Mouse (Mus musculus): ENCODE data around the gene Ywhah. TPM values are rescaled to one million over a fixed set of nuclear protein-coding genes. Genes with fewer than 3 reads are reported as not detected.

The Ywhah gene
- 306 and 356 TPM in 2 replicates for polyA plus RNA-seq (2011; ENCODE audit: insufficient read length, low read depth, missing spikeins)

- Histone ChIP-seq H3K4me3 (ENCODE audit: insufficient read depth, low read length) (peak within 1 kb of the TSS; percentile 77), H3K27ac (ENCODE audit: insufficient read depth, low read length) (peak within 1 kb of the TSS; percentile 99), H3K4me1 (ENCODE audit: control insufficient read depth, insufficient read depth, low read length) (peaks cover 13% of the 10 kb centered on the region)
- TF ChIP-seq CTCF (IDR thresholded peaks at IDR 0.05; ENCODE audit: borderline replicate concordance, insufficient read depth, low read length) (no peak), POLR2A (IDR thresholded peaks at IDR 0.05; ENCODE audit: low read depth, low read length) (peak; percentile 80)
Measured at GRCm38 (mm10) chr5:33018561-33019425, at the start of gene Ywhah. TSS of gene Ywhah (plus strand) at chr5:33018816.

- TF ChIP-seq POLR2A (IDR thresholded peaks at IDR 0.05; ENCODE audit: low read depth, low read length) = no peak
- no peak for TF ChIP-seq CTCF (IDR thresholded peaks at IDR 0.05; ENCODE audit: borderline replicate concordance, insufficient read depth, low read length)
- H3K4me1 ChIP-seq (ENCODE audit: control insufficient read depth, insufficient read depth, low read length) = no peaks in the 10 kb centered on the region
- H3K27ac ChIP-seq (ENCODE audit: insufficient read depth, low read length) = no peak overlapping the region
- H3K4me3 ChIP-seq (ENCODE audit: insufficient read depth, low read length) = no peak overlapping the region
Measured at GRCm38 (mm10) chr5:32976541-32976940, 42.1 kb upstream of the Ywhah start.

GRCm38 (mm10) chr5:32977179-32977578, 41.4 kb upstream of the Ywhah start:
- TF ChIP-seq POLR2A (IDR thresholded peaks at IDR 0.05; ENCODE audit: low read depth, low read length) (no peak), CTCF (IDR thresholded peaks at IDR 0.05; ENCODE audit: borderline replicate concordance, insufficient read depth, low read length) (no peak)
- no peak overlapping the region for H3K4me3 ChIP-seq (ENCODE audit: insufficient read depth, low read length)
- H3K27ac ChIP-seq (ENCODE audit: insufficient read depth, low read length) = no peak overlapping the region
- no peaks in the 10 kb centered on the region for H3K4me1 ChIP-seq (ENCODE audit: control insufficient read depth, insufficient read depth, low read length)

- Histone ChIP-seq H3K4me1 (ENCODE audit: control insufficient read depth, insufficient read depth, low read length) (peaks cover 5% of the 10 kb centered on the region; the same call in 1 of the 2 replicates), H3K4me3 (ENCODE audit: insufficient read depth, low read length) (no peak overlapping the region), H3K27ac (ENCODE audit: insufficient read depth, low read length) (no peak overlapping the region)
- TF ChIP-seq POLR2A (IDR thresholded peaks at IDR 0.05; ENCODE audit: low read depth, low read length) = no peak
- TF ChIP-seq CTCF (IDR thresholded peaks at IDR 0.05; ENCODE audit: borderline replicate concordance, insufficient read depth, low read length) = no peak
Measured at GRCm38 (mm10) chr5:32985379-32985778, 33.2 kb upstream of the Ywhah start.

- Histone ChIP-seq H3K4me3 (ENCODE audit: insufficient read depth, low read length) (no peak overlapping the region), H3K4me1 (ENCODE audit: control insufficient read depth, insufficient read depth, low read length) (no peaks in the 10 kb centered on the region), H3K27ac (ENCODE audit: insufficient read depth, low read length) (no peak overlapping the region)
- no peak for TF ChIP-seq CTCF (IDR thresholded peaks at IDR 0.05; ENCODE audit: borderline replicate concordance, insufficient read depth, low read length)
Measured at GRCm38 (mm10) chr5:32987873-32988272, 30.7 kb upstream of the Ywhah start.

- no peaks in the 10 kb centered on the region for H3K4me1 ChIP-seq (ENCODE audit: control insufficient read depth, insufficient read depth, low read length)
- H3K27ac ChIP-seq (ENCODE audit: insufficient read depth, low read length) = no peak overlapping the region
- no peak overlapping the region for H3K4me3 ChIP-seq (ENCODE audit: insufficient read depth, low read length)
- TF ChIP-seq POLR2A (IDR thresholded peaks at IDR 0.05; ENCODE audit: low read depth, low read length) (no peak), CTCF (IDR thresholded peaks at IDR 0.05; ENCODE audit: borderline replicate concordance, insufficient read depth, low read length) (no peak)
Measured at GRCm38 (mm10) chr5:32989959-32990640, 28.5 kb upstream of the Ywhah start.

GRCm38 (mm10) chr5:32991152-32991551, 27.5 kb upstream of the Ywhah start:
- no peak overlapping the region for H3K4me3 ChIP-seq (ENCODE audit: insufficient read depth, low read length)
- no peak for TF ChIP-seq CTCF (IDR thresholded peaks at IDR 0.05; ENCODE audit: borderline replicate concordance, insufficient read depth, low read length)
- TF ChIP-seq POLR2A (IDR thresholded peaks at IDR 0.05; ENCODE audit: low read depth, low read length) = no peak
- H3K4me1 ChIP-seq (ENCODE audit: control insufficient read depth, insufficient read depth, low read length) = no peaks in the 10 kb centered on the region
- no peak overlapping the region for H3K27ac ChIP-seq (ENCODE audit: insufficient read depth, low read length)

- no peak for TF ChIP-seq POLR2A (IDR thresholded peaks at IDR 0.05; ENCODE audit: low read depth, low read length)
- no peak for TF ChIP-seq CTCF (IDR thresholded peaks at IDR 0.05; ENCODE audit: borderline replicate concordance, insufficient read depth, low read length)
- Histone ChIP-seq H3K27ac (ENCODE audit: insufficient read depth, low read length) (no peak overlapping the region), H3K4me1 (ENCODE audit: control insufficient read depth, insufficient read depth, low read length) (no peaks in the 10 kb centered on the region), H3K4me3 (ENCODE audit: insufficient read depth, low read length) (no peak overlapping the region)
Measured at GRCm38 (mm10) chr5:32994471-32994870, 24.1 kb upstream of the Ywhah start.

- TF ChIP-seq CTCF (IDR thresholded peaks at IDR 0.05; ENCODE audit: borderline replicate concordance, insufficient read depth, low read length) (no peak), POLR2A (IDR thresholded peaks at IDR 0.05; ENCODE audit: low read depth, low read length) (no peak)
- Histone ChIP-seq H3K4me3 (ENCODE audit: insufficient read depth, low read length) (no peak overlapping the region), H3K27ac (ENCODE audit: insufficient read depth, low read length) (no peak overlapping the region), H3K4me1 (ENCODE audit: control insufficient read depth, insufficient read depth, low read length) (no peaks in the 10 kb centered on the region)
Measured at GRCm38 (mm10) chr5:32995756-32996155, 22.9 kb upstream of the Ywhah start.

GRCm38 (mm10) chr5:32996560-32996959, 22.1 kb upstream of the Ywhah start:
- Histone ChIP-seq H3K4me3 (ENCODE audit: insufficient read depth, low read length) (no peak overlapping the region), H3K27ac (ENCODE audit: insufficient read depth, low read length) (no peak overlapping the region), H3K4me1 (ENCODE audit: control insufficient read depth, insufficient read depth, low read length) (no peaks in the 10 kb centered on the region)
- TF ChIP-seq CTCF (IDR thresholded peaks at IDR 0.05; ENCODE audit: borderline replicate concordance, insufficient read depth, low read length) = no peak

Data from embryonic fibroblast, embryonic 13.5 days (primary cell).